ENCODE assay signal across 8 mouse cellular contexts in genomic region chr6:91686597-91686996, GRCm38 (mm10). TPM values are rescaled to one million over a fixed set of nuclear protein-coding genes. Genes with fewer than 3 reads are reported as not detected.
A peak's percentile ranks its signal among the peaks of the same experiment; 100 is the strongest.
DNase-seq lines count a peak whose midpoint lies in the region; TF ChIP-seq lines count a peak whose summit lies in the region.

No protein-coding gene starts in this region.

- peaks cover 26% of the 10 kb centered on the region for H3K4me1 ChIP-seq in heart, adult 2 months (ENCODE audit: control insufficient read depth, insufficient read depth, low read length)

- H3K36me3 ChIP-seq in heart, adult 2 months (ENCODE audit: control insufficient read depth, insufficient read depth, low read length) = peaks cover 2% of the 10 kb centered on the region

- peaks cover 2% of the 10 kb centered on the region for H3K79me2 ChIP-seq in heart, adult 2 months (replicated peaks; ENCODE audit: control insufficient read depth, insufficient read depth, low read length)

- DNase-seq in 3134 (ENCODE audit: extremely low read depth, insufficient read length, low spot score) (peak; percentile 77), ZHBTc4 (ENCODE audit: low read depth, low spot score) (peak; percentile 78)
- peak; percentile 65 to 69 for DNase-seq in heart, adult 2 months
- peak; percentile 89 for DNase-seq in kidney, adult 9 months
- DNase-seq in lung, postnatal 14 days = peak; percentile 79
- no peak for DNase-seq in thymus, postnatal 36 days
- DNase-seq in layer of hippocampus, adult 18-20 months (ENCODE audit: low spot score in 2 of 2) = no peak
- no peak for DNase-seq in layer of hippocampus, adult 11-12 months (ENCODE audit: low spot score)

- peak overlapping the region; percentile 98 for H3K27ac ChIP-seq in heart, adult 2 months

- no peak; the same call in 1 of the 2 replicates for TF ChIP-seq POLR2A in heart, adult 2 months (IDR thresholded peaks at IDR 0.05; ENCODE audit: insufficient read depth, low read depth, low read length)

- peak overlapping the region; percentile 33 for H3K9ac ChIP-seq in heart, adult 2 months (ENCODE audit: low read depth, low read length)

- H3K4me3 ChIP-seq in heart, adult 2 months = peak overlapping the region; percentile 88

- no peaks in the 10 kb centered on the region for H3K27me3 ChIP-seq in heart, adult 2 months (ENCODE audit: control insufficient read depth, insufficient read depth, low read length)

- no peak for TF ChIP-seq CTCF in heart, adult 2 months (IDR thresholded peaks at IDR 0.05)

- WGBS in heart, adult 2 months = 9% methylated on average over 4 of the region's 4 CpGs

- intact Hi-C loops in heart, adult 2 months (cut with DNase I) = no loop called here

- TF ChIP-seq EP300 in heart, adult 2 months (IDR thresholded peaks at IDR 0.05; ENCODE audit: insufficient read depth, low read depth, low read length) = no peak

RNA-seq across cellular contexts. Expression of gene Slc6a6, which starts 2.7 kb away (rescaled TPM):
- total RNA-seq in heart, adult 2 months (2021) = 10 to 100 TPM; 56.4 to 96.9 TPM
- polyA plus RNA-seq in heart, adult 2 months (2012; rRNA removed) = 86.2 and 118 TPM in 2 replicates
- total RNA-seq in layer of hippocampus, adult 18-20 months (2021) = 100 to 1,000 TPM; 115 to 116 TPM

Comparison
In these comparisons a context has a peak if more than half of its experiments do, and no peak if none do; other contexts are left out.
1. DNase-seq: peak in 3134 (single experiment), ZHBTc4 (single experiment), heart, adult 2 months (2 of 2), kidney, adult 9 months (single experiment) and lung, postnatal 14 days (single experiment); none in thymus, postnatal 36 days (0 of 2), layer of hippocampus, adult 18-20 months (0 of 2) and layer of hippocampus, adult 11-12 months (single experiment).